Mouse (Mus musculus) urinary bladder, postnatal 14 days (tissue): ENCODE measurements at regions not wholly inside any gene's neighbourhood (a gene's known extent, or its start where the extent isn't known, plus 50 kb on each side); places are given as distances from the start of the nearest gene placed in this dataset.

Experiments used
- DNase-seq: peaks from one replicate; pipeline ENCODE4 v3.0.0; 2021; ENCODE audit warnings: low spot score

DNA sequence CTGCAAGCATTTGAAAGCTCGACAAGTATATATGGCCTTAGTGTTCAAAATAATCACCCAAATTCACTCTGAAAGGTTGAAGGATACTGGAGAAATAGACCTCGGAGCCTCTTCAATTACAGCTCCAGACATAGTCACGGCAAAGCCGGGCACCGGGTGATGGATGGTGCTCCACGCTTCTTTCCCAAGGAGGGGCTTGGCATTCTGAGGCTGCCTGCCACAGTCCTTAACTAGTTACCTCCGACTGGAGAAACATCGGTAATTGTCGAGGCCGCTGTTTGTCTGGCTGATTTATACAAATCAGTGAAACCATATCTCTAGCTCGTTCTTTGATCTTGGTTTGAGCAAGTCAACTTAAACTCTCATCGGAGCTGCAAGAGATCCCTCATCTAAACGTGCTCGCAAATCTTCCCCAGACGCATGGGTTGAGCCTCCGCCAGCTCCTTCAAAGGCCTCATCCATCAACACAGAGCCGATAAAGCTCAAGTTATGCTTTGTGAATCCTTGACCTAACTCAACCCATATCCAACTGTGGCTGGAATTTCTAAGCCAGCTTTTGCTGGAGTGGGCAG is 145.4 kb upstream of the Stx16 start:
- no peak for DNase-seq

GRCm38 (mm10) chr2:173935706-173936105 is 140.4 kb upstream of the Stx16 start:
- no peak for DNase-seq

GRCm38 (mm10) chr2:173937531-173938439 is 138.3 kb upstream of the Stx16 start:
- DNase-seq = no peak

GRCm38 (mm10) chr2:173938440-173938787 is 137.7 kb upstream of the Stx16 start:
- no peak for DNase-seq

- DNase-seq = no peak
Observed at GRCm38 (mm10) chr2:173945441-173945840, 130.7 kb upstream of the Stx16 start.

DNA sequence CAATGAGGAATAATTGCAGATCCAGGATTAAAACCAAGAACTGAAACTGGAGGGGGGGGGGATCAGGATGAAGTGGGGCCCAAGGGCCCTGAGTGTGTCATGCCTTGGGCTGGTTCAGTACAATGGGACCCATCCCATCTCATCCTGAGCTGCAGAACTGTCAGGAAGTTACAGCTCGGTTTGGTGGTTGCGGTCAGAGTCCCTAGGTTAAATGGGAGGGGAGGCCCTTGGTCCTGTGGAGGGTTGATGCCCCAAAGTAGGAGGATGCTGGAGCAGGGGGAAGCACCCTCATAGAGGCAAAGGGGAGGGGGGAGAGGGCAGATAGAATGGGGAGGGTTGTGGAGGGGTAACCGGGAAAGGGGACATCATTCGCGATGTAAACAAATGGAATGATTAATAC is 127.5 kb upstream of the Stx16 start:
- no peak for DNase-seq

DNA sequence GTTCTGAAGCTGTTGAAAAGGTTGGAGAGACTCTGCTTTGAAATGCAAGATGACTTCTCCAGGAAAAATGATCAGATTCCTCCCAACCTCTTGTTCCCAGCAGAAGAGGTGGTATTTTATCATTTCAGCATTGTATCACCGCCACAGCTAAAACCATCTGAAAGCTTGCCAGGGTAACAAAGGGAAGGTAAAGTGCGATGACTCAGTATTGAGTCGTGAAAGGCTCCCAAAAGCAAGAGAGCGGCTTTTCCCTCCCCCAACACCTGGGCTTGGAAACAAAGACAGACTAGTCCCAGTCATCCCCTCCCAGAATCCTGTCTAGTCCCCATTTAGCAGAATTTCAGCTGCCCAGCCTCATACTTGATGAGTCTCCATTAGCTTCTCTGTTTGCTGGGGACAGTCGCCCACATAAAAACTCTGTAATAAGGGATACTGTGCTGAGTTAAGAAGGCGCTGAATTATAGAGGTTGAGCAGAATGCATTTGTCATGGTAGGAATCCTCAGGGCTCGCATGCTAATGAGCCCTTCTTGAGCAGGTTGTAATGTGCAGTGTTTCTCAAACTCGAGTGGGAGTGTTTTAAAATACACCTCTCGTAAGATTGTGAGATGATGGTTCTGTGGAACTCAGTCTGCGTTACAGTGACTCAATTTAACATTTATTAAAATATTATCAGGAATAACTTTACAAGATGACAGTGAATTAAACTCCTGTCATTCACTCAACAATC is 125.8 kb upstream of the Stx16 start:
- no peak for DNase-seq

GRCm38 (mm10) chr2:173966111-173966510 is 110.0 kb upstream of the Stx16 start:
- no peak for DNase-seq

- no peak for DNase-seq
Observed at GRCm38 (mm10) chr2:173970789-173971188, 105.3 kb upstream of the Stx16 start.

DNA sequence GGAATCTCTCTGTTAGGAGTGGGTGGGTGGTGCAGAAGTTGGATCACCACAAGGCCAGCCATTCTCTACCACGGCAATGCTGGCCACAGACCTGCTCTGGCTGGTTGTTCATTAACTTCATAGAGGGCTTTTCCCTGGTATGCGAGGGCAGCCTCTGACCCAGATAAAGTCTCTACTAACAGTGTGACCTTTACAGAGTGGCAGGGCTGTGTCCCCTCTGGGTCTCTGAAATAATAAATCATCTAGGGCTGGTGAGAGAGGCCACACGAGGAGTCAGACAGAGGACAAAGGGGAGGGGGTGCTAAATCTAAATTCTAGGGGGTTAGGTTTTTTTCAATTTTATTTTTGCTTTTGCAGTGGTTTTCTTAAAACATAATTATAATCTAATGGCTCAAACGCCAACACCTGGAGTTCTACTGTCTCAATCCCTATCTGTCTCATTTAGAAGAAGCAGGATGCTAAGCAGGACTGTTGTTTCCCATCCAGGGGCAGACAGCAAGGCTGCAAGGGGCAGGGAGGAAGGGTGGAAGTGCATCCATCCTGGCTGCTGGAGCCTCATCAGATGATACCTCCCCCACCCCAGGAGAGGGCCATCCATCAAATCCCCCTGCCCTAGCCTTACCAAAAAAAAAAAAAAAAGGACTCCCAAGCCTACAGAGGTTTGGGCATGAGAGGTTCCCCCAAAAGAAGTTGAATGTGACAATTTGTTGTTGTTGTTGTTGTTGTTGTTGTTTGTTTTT is 99.6 kb upstream of the Stx16 start:
- DNase-seq = no peak

DNA sequence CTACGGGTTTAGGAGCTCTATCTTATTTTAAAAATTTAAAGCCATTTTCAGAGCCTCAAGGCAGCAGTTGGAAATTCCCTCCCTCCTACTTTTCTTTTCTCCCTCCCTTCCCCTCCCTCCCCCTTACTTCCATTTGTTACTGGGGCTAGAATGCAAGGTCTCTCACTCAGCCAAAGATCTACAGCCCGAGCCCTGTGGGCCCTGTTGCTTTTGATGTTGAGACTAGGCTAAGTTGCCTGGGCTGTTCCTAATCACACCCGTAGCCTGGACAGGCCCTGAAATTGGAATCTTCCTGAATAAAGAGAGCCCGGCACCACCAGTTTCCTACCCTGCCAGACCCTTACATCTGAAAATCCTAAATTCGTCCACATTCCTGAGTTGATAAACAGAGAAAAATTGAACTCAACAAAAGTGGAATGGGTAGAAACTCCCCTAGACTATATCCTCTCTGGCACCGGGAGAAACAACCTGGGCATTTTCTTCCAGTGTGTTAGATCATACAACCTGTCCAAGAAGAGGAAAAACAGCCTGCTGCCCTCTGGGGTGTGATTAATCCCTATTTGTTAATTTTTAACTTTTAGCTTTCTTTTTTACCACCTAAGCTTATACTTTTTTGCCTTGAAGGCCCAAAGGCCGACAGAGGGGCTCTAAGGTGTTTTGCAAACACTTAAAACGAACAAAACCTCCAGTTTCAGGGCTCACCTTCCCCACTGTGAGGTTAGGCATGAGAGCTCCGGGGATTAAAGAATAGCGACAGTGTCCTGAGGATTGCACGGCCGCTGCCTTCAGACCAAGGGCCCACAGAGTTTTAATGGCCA is 98.7 kb upstream of the Stx16 start:
- DNase-seq = no peak

GRCm38 (mm10) chr2:173978138-173978765 is 97.9 kb upstream of the Stx16 start:
- DNase-seq = no peak

GRCm38 (mm10) chr2:173981036-173981435 is 95.1 kb upstream of the Stx16 start:
- no peak for DNase-seq

- no peak for DNase-seq
Observed at GRCm38 (mm10) chr2:173987516-173987915, 88.6 kb upstream of the Stx16 start.

DNA sequence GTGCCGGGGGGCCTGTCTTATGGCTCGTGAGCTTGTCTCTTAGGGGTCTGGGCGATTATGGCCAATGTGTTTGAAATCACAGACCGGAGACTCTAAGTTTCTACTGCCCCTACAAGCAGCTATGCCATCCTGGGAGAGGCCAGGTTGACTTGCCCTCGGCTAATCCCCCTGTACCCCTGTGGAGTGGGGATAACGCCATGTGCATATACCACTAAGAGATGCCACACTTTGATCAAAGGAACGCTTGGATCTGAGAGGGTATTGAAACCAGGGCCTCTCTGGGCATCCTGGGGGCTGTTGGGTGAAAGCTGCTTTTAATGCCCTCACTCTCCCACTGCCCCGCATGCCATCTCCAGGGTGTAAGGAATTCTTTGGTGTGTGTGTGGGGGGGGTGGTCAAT is 88.2 kb upstream of the Stx16 start:
- DNase-seq = no peak

GRCm38 (mm10) chr2:173988641-173989336 is 87.3 kb upstream of the Stx16 start:
- DNase-seq = no peak

DNA sequence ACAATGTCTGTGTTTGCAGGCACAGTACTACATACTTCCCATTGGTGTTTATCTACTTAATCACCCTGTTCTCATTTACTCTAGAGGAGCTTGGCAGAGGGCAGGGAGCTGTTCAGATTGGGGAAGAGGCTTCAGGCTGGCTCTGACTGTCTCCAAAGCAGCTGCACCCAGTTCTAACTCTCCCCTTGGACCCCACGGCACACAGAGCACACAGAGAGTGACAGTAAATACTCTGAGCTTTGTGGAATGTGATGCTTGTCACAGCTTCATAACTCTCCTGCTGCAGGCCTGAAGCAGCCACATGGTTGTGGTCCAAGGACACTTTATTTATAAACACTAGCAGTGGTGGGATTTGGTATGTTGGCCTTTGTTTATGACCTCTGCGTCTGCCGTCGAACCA is 85.4 kb upstream of the Stx16 start:
- DNase-seq = no peak

DNA sequence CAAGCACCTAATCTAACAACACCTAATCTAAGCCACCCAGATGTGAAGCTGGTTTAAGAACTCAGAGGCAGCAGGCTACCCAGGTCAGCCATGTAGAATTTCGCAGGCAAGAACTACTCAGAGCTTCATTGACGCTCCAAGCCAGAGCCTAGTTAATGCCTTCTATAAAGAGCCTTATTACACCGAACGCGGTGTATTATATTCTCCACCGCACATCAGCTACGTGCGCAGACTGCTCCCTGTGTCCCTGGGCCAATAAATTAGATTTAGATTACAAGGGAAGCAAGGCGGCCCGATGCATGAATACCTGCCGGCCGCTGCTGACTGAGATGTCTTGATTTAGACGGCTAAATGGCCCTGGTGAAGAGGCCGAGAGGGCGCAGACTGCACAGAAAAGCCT is 84.7 kb upstream of the Stx16 start:
- DNase-seq = no peak

DNA sequence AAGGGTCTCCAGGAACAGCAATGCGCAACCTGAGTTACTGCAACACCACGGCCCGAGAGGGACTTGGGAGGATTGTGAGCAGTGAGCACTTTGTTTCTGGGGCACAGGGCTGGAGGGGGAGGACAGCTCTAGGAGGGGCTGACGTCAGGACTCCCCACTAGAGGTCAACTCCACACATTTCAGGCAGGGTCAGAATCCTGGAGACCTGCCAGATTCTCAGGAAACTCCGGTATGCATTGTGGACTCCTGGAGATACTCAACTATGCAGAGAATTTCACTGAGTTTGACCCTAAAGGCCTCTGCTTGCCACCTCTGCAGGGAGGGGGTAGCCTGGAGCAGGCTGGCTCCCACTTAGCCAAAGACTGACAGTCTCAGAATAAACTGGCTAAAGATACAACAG is 84.1 kb upstream of the Stx16 start:
- DNase-seq = no peak

DNA sequence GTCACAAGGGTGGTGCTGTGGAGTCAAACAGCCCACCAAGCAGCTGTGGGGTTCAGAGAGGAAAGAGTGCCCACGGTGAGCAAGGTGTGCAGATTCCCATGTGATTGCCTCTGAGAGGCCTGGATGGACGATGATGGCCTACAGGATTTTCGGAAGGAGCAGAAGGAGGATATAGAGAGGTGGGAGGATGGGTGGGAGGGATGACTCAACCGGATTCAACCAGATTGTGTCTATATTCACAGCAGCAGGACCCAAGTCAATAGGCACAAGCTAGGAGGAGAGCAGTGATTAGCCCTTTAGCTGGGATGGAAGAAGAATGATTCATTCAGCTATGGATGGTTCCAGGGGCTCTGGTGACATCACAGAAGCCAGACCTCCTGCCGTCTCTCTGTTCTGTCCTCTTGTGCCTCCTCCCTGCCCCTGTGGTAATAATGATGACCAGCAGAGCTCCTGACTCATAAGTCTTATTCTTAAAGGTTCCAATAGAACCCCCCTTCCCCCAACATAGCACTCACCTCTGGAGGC is 82.6 kb upstream of the Stx16 start:
- DNase-seq = no peak
